Mouse (Mus musculus): ENCODE measurements around the gene Fut1. TPM values are rescaled to one million over a fixed set of nuclear protein-coding genes. Genes with fewer than 3 reads are reported as not detected.

Gene Fut1
- polyA plus RNA-seq, 1 experiment from 2014 or later, result 4.8 TPM

GRCm38 (mm10) chr7:45630064-45630907 lies 13.2 kb downstream of the Fut1 start:
- no peak for ATAC-seq (ENCODE audit: insufficient number of reproducible peaks, low FRiP score, low TSS enrichment, low read depth)
- Histone ChIP-seq H3K27me3 (no peaks in the 10 kb centered on the region; the same call in 1 of the 2 replicates), H3K27ac (replicated peaks) (no peak overlapping the region), H3K4me1 (peaks cover 14% of the 10 kb centered on the region), H3K4me2 (replicated peaks) (no peak overlapping the region), H3K9ac (no peak overlapping the region), H3K36me3 (no peaks in the 10 kb centered on the region), H3K4me3 (replicated peaks) (no peak overlapping the region), H3K9me3 (replicated peaks) (no peaks in the 10 kb centered on the region)
- 74% methylated on average over 23 of the region's 23 CpGs for WGBS

GRCm38 (mm10) chr7:45632499-45632898 lies 15.4 kb downstream of the Fut1 start:
- Histone ChIP-seq H3K9me3 (replicated peaks) (no peaks in the 10 kb centered on the region), H3K4me3 (replicated peaks) (peak overlapping the region; percentile 25), H3K36me3 (peaks cover 14% of the 10 kb centered on the region; the same call in 1 of the 2 replicates), H3K9ac (no peak overlapping the region), H3K4me1 (peaks cover 14% of the 10 kb centered on the region), H3K27ac (replicated peaks) (0 out of 2 replicates have a peak overlapping the region, but pooled peaks have one; percentile 39), H3K27me3 (no peaks in the 10 kb centered on the region; the same call in 1 of the 2 replicates), H3K4me2 (replicated peaks) (peak overlapping the region; percentile 44)
- 17% methylated on average over 35 of the region's 35 CpGs for WGBS
- ATAC-seq (ENCODE audit: insufficient number of reproducible peaks, low FRiP score, low TSS enrichment, low read depth), result no peak

- Histone ChIP-seq H3K9me3 (replicated peaks) (no peaks in the 10 kb centered on the region), H3K4me2 (replicated peaks) (no peak overlapping the region), H3K9ac (no peak overlapping the region), H3K27ac (replicated peaks) (0 out of 2 replicates have a peak overlapping the region, but pooled peaks have one; percentile 11), H3K36me3 (peaks cover 14% of the 10 kb centered on the region; the same call in 1 of the 2 replicates), H3K27me3 (no peaks in the 10 kb centered on the region), H3K4me3 (replicated peaks) (no peak overlapping the region), H3K4me1 (peaks cover 30% of the 10 kb centered on the region)
- whole genome bisulfite sequencing, result 84% methylated on average over 11 of the region's 11 CpGs
- ATAC-seq (ENCODE audit: insufficient number of reproducible peaks, low FRiP score, low TSS enrichment, low read depth), result no peak
Observed at GRCm38 (mm10) chr7:45634946-45635681, 18.0 kb downstream of the Fut1 start.

GRCm38 (mm10) chr7:45635711-45636688 lies 18.9 kb downstream of the Fut1 start:
- no peaks in the 10 kb centered on the region for H3K27me3 ChIP-seq
- WGBS, result 75% methylated on average over 15 of the region's 15 CpGs
- H3K4me2 ChIP-seq (replicated peaks), result no peak overlapping the region
- H3K9me3 ChIP-seq (replicated peaks), result no peaks in the 10 kb centered on the region
- no peak for ATAC-seq (ENCODE audit: insufficient number of reproducible peaks, low FRiP score, low TSS enrichment, low read depth)
- H3K9ac ChIP-seq, result no peak overlapping the region
- H3K4me3 ChIP-seq (replicated peaks), result no peak overlapping the region
- H3K27ac ChIP-seq (replicated peaks), result no peak overlapping the region; the same call in 1 of the 2 replicates
- peaks cover 14% of the 10 kb centered on the region; the same call in 1 of the 2 replicates for H3K36me3 ChIP-seq
- H3K4me1 ChIP-seq, result peaks cover 39% of the 10 kb centered on the region

GRCm38 (mm10) chr7:45637710-45638109 lies 20.6 kb downstream of the Fut1 start:
- no peaks in the 10 kb centered on the region for H3K9me3 ChIP-seq (replicated peaks)
- peaks cover 14% of the 10 kb centered on the region; the same call in 1 of the 2 replicates for H3K36me3 ChIP-seq
- H3K4me1 ChIP-seq, result peaks cover 49% of the 10 kb centered on the region
- no peak overlapping the region for H3K27ac ChIP-seq (replicated peaks)
- no peaks in the 10 kb centered on the region for H3K27me3 ChIP-seq
- 88% methylated on average over 6 of the region's 6 CpGs for WGBS
- H3K9ac ChIP-seq, result no peak overlapping the region
- no peak for ATAC-seq (ENCODE audit: insufficient number of reproducible peaks, low FRiP score, low TSS enrichment, low read depth)
- H3K4me3 ChIP-seq (replicated peaks), result peak overlapping the region; percentile 36; the same call in 1 of the 2 replicates
- H3K4me2 ChIP-seq (replicated peaks), result peak overlapping the region; percentile 54; the same call in 1 of the 2 replicates

GRCm38 (mm10) chr7:45638623-45639401 lies 21.7 kb downstream of the Fut1 start:
- H3K4me1 ChIP-seq, result peaks cover 57% of the 10 kb centered on the region

GRCm38 (mm10) chr7:45639561-45640027 lies 22.5 kb downstream of the Fut1 start, which contains the start of gene Mamstr:
Gene Mamstr, plus strand, starts transcription at chr7:45639977.
- no peak for ATAC-seq (ENCODE audit: insufficient number of reproducible peaks, low FRiP score, low TSS enrichment, low read depth)
- peak within 1 kb of the TSS; percentile 13 for H3K4me3 ChIP-seq (replicated peaks)
- peaks cover 14% of the 10 kb centered on the region; the same call in 1 of the 2 replicates for H3K36me3 ChIP-seq
- 17% methylated on average over 19 of the region's 19 CpGs for WGBS
- no peak within 1 kb of the TSS for H3K9ac ChIP-seq
- H3K9me3 ChIP-seq (replicated peaks), result no peaks in the 10 kb centered on the region
- H3K4me2 ChIP-seq (replicated peaks), result peak within 1 kb of the TSS; percentile 72
- peaks cover 65% of the 10 kb centered on the region for H3K4me1 ChIP-seq
- H3K27me3 ChIP-seq, result no peaks in the 10 kb centered on the region
- H3K27ac ChIP-seq (replicated peaks), result peak within 1 kb of the TSS; percentile 83

More at GRCm38 (mm10) chr7:45638623-45639401, 21.7 kb downstream of the Fut1 start:
- Histone ChIP-seq H3K4me3 (replicated peaks) (peak overlapping the region; percentile 36), H3K9me3 (replicated peaks) (no peaks in the 10 kb centered on the region), H3K9ac (no peak overlapping the region), H3K27me3 (no peaks in the 10 kb centered on the region), H3K4me2 (replicated peaks) (peak overlapping the region; percentile 54), H3K27ac (replicated peaks) (peak overlapping the region; percentile 35; the same call in 1 of the 2 replicates), H3K36me3 (peaks cover 14% of the 10 kb centered on the region; the same call in 1 of the 2 replicates)
- peak; percentile 86 for ATAC-seq (ENCODE audit: insufficient number of reproducible peaks, low FRiP score, low TSS enrichment, low read depth)
- 18% methylated on average over 29 of the region's 29 CpGs for WGBS

GRCm38 (mm10) chr7:45640191-45640957 lies 23.3 kb downstream of the Fut1 start:
- Histone ChIP-seq H3K9me3 (replicated peaks) (no peaks in the 10 kb centered on the region), H3K4me2 (replicated peaks) (peak overlapping the region; percentile 72; the same call in 1 of the 2 replicates), H3K9ac (no peak overlapping the region), H3K27me3 (no peaks in the 10 kb centered on the region), H3K27ac (replicated peaks) (peak overlapping the region; percentile 83), H3K4me1 (peaks cover 70% of the 10 kb centered on the region), H3K36me3 (peaks cover 14% of the 10 kb centered on the region; the same call in 1 of the 2 replicates), H3K4me3 (replicated peaks) (peak overlapping the region; percentile 13)
- ATAC-seq (ENCODE audit: insufficient number of reproducible peaks, low FRiP score, low TSS enrichment, low read depth), result no peak
- WGBS, result 68% methylated on average over 19 of the region's 19 CpGs

- WGBS, result 36% methylated on average over 17 of the region's 17 CpGs
- H3K27ac ChIP-seq (replicated peaks), result peak overlapping the region; percentile 84
- H3K4me2 ChIP-seq (replicated peaks), result peak overlapping the region; percentile 72
- peak overlapping the region; percentile 22; the same call in 1 of the 2 replicates for H3K9ac ChIP-seq
- H3K36me3 ChIP-seq, result peaks cover 8% of the 10 kb centered on the region; the same call in 1 of the 2 replicates
- peak overlapping the region; percentile 44 for H3K4me3 ChIP-seq (replicated peaks)
- H3K9me3 ChIP-seq (replicated peaks), result no peaks in the 10 kb centered on the region
- no peaks in the 10 kb centered on the region for H3K27me3 ChIP-seq
- H3K4me1 ChIP-seq, result peaks cover 70% of the 10 kb centered on the region
- peak; percentile 35; the same call in 1 of the 2 replicates for ATAC-seq (ENCODE audit: insufficient number of reproducible peaks, low FRiP score, low TSS enrichment, low read depth)
Observed at GRCm38 (mm10) chr7:45641391-45642040, 24.4 kb downstream of the Fut1 start.

Measured in embryonic facial prominence, embryonic 15.5 days (tissue).